Mouse (Mus musculus) monocyte, adult 5-6 weeks (primary cell): ENCODE results near the gene Kdelr2. TPM values are rescaled to one million over a fixed set of nuclear protein-coding genes. Genes with fewer than 3 reads are reported as not detected.

Source experiments
- ATAC-seq: fragments of 153-309, 156-312 bp; replicated peaks from 2 replicates; pipeline ENCODE4 v1.8.0; 2017; ENCODE audit warnings: mild to moderate bottlenecking; ENCODE audit not compliant: low TSS enrichment, insufficient number of reproducible peaks, severe bottlenecking, poor library complexity, low FRiP score
- total RNA-seq: library from RNA; stranded (forward); fragments of 200-1000, 200-491, 200-594 nt; gene quantifications from 3 replicates; pipeline ENCODE4 v1.2.3, GENCODE M21; 2017

Kdelr2 gene
- total RNA-seq, result 47.3 to 66.2 TPM (median 47.5 TPM) in 3 replicates

GRCm38 (mm10) chr5:143403221-143404147 is at the start of gene Kdelr2:
Kdelr2 (plus strand) TSS chr5:143403838.
- ATAC-seq, result peak; percentile 87

GRCm38 (mm10) chr5:143356017-143356416 is 47.6 kb upstream of the Kdelr2 start:
- no peak for ATAC-seq

- ATAC-seq, result no peak
Measured at GRCm38 (mm10) chr5:143356686-143357388, 46.8 kb upstream of the Kdelr2 start, which contains the start of gene Grid2ip. Grid2ip (plus strand) TSS chr5:143357338.

- no peak for ATAC-seq
Measured at GRCm38 (mm10) chr5:143357564-143357963, 46.1 kb upstream of the Kdelr2 start.

DNA sequence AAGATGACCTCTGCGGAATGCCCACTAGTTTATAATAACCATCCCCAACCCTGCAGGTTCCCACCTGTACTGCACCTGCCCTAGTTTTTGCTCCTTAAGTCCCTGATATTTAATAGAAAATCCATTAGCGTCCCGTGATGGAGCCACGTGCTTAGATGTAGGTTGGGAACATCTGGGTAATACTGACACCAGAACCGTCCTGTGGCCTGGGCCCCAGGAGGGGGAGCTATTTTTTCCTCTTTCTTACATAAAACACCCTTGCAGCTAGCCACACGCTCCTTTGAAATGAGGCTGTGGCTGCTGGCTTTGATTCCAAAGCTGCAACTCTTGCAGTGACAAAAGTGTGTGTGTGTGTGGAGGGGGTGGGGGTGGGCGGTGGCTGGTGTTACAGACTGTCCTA is 44.4 kb upstream of the Kdelr2 start:
- ATAC-seq, result no peak

DNA sequence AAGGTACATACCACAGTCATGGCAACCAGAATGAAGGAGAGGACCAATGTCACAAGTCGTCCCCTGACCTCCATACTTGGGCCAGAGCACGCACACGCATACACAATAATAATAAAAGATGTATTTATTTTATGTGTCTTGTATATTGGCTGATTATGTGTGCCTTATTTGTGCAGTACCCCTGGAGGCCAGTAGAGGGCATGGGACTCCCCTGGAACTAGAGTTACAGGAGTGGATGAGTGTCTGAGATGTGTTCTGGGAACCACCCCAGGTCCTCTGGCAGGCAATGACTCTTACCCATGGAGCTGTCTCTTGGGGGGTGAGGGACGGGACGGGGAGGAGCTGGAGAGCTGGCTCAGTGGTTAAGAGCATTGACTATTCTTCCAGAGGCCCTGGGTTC is 43.6 kb upstream of the Kdelr2 start:
- ATAC-seq, result no peak

DNA sequence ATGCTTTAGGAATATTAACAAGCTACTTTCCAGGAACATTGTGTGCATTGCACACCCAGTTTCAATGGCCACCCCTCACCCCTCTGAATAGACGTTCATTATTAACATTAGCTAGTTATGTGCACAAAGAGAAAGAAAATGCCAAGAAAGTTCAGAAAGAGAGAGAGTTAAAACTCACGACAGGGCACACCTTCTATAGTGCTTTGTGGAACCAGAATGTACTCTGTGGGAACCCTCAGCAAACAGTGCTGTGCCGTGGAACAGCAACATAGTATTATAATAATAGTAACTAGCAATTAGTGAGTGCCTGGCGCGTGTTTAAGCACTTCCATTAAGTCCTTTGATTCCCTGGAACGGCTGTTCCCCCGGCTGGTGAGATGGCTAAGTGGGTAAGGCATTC is 42.2 kb upstream of the Kdelr2 start:
- no peak for ATAC-seq

- ATAC-seq, result no peak
Measured at GRCm38 (mm10) chr5:143363678-143364615, 39.7 kb upstream of the Kdelr2 start.

GRCm38 (mm10) chr5:143367931-143368330 is 35.7 kb upstream of the Kdelr2 start:
- no peak for ATAC-seq

DNA sequence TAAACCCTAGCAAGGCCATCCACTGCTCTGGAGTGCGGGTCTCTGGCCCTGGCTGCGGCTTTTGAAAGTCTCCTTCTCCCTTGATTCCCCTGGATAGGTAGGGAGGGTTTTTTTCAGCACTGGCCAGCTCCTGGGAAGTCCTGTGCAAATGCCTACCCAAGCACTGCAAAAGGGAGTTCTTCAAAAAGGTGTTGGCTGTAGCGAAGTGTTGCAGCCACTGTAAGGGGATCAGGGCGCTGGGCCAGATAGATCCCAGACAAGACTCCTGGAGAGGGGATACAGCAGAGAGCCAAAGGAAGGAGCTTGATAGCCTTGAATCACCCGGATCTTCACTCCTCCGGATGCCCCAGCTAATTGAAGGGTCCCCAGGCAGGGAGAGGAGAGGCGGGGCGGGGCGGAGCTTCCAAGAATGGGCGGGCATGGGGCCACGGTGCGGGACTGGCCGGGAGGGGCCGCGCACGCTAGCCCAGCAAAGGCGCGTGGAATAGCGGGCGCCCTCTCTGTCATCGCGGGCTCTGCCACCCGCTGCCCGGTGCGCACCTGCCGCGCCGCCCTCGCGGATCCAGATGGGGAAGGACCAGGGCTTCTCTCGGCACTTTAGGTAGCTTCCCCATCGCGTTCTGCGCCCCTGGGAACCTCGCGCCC is 33.9 kb upstream of the Kdelr2 start:
- ATAC-seq, result no peak

DNA sequence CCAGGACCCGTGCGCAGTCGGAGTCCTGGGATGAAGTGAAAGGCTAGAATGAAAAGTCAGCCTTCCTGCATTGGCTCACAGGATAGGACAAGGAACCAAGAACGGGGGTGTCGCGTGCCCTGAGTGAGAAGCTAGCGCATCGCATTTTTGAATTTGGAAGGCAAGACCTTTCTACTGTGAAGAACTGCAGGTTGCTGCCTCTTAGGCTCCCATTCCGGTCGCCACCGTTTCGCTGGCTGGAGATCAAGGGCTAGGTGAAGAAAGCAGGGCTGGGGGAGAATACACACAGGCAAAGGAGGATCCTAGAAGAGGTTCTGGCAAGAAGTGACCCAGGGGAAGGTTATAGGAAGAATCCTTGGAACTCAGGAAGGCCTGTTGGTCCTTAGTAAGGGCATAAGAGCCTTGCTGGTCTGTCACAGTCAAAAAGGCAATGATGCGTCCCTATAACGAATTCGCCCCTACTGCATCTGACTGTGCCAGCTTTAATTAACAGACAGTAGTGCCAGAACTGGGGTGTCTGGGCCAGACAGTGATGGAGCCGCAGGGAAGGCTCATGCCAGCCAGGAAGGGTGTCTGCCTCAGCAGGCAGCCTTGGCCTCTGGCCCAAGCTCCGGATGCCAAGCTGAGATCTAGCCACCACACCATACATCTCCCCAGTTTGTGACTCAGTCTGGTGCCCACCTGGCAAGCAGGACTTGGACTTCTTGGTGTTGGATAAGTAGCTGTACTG is 33.1 kb upstream of the Kdelr2 start:
- no peak for ATAC-seq

DNA sequence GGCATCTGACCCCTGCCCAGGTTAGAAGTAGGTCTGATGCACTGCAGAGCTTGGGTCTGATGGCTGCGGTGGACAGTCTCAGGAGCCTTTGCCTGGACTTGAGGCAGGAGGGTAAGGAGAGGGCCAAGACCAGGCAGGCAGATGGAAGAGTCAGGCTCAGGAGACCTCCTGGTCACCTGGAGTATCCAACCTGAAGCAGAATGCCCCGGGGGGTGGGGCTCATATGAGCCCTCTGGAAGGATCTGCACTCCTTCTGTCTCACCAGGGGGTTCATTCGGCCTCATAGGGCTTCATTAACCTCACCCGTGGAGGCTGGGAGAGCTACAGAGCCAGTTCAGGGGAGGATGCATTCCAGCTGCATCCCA is 32.5 kb upstream of the Kdelr2 start:
- ATAC-seq, result no peak

GRCm38 (mm10) chr5:143372818-143373217 is 30.8 kb upstream of the Kdelr2 start:
- ATAC-seq, result no peak

DNA sequence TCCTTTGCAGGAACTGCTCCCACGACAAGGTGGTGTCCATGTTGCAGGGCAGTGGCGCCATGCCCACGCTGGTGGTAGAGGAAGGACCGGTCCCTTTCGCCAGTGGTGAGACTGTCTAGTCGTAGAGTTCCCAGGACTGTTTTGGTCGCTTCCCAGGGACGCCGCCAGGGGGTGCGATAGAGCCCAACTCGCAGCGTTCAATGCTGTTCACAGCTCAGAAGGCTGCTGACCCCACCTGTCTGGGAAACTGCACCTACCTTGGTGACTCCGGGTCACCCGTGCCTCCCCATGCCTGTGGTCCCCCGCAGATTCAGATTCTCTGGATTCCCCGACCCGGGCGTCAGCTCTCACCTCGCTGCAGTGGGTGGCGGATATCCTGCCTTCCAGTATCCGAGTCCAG is 28.4 kb upstream of the Kdelr2 start:
- ATAC-seq, result peak; percentile 30; the same call in 1 of the 2 replicates

GRCm38 (mm10) chr5:143376156-143376555 is 27.5 kb upstream of the Kdelr2 start:
- ATAC-seq, result no peak

DNA sequence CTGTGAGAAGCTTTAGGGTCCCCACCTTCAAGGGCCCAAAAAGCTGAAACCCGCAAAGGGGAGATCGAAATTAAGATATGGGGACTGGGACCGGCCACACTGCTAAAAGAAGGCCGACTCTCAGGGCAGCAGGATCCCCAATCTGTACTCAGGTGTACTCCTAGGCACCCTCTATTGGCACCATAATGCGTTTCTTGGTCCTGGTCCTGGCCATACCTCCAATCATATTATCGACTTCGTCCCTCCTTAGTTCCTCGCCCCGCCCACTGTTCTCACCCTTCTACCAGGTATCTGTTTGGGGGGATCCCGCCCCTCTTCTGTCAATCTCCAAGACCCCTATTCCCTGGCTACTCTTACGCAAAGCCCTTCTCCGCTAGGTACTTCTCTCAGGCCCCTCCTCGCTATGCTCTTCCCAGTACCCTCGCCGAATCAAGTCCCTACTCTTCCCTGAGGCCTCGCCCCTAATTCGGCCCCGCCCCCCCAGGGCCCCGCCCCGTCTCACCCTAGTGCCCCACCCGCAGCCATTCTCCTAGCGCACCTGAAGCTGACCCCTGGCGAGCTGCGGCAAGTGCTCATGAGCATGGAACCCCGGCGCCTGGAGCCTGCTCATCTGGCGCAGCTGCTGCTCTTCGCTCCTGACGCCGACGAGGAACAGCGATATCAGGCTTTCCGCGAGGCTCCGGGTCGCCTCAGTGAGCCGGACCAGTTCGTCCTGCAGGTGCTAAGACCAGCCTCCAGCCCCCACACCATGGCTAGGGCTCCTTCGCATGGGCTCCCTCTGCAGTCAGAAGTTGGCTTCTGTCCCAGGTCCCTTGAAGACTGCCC is 16.6 kb upstream of the Kdelr2 start:
- ATAC-seq, result no peak

- ATAC-seq, result no peak
Measured at GRCm38 (mm10) chr5:143394184-143394583, 9.5 kb upstream of the Kdelr2 start.
